Mouse (Mus musculus) embryo, embryonic 9.5 days (tissue): ENCODE measurements at regions not wholly inside any gene's neighbourhood (a gene's known extent, or its start where the extent isn't known, plus 50 kb on each side); places are given as distances from the start of the nearest gene placed in this dataset.
A peak's percentile ranks its signal among the peaks of the same experiment; 100 is the strongest.
"Not testable (repeated sequence)": the region's sequence is repeated elsewhere in the genome, so short reads cannot be mapped to it uniquely, and the experiment has no call there.

ENCODE experiments used
- DNase-seq: peaks from one replicate; pipeline ENCODE4 v3.0.0-alpha.2; 2017; ENCODE audit errors: extremely low spot score

DNA sequence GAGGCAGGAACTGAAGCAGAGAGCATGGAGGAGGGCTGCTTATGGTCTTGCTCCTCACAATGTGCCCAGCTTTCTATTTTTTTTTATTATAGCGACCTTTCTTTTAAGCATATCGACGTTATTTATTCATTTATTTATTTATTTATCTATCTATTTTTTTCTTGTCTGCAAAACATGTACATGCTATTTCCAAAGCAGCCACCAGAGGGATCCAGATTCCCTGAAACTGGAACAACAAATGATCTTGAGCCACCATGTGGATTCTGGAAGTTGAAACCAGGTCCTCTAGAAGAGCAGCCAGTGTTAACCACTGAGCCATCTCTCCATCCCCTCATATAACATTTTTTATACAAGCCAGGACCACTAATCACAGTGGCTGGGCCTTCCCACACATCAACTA is 338.1 kb downstream of the Gm21863 start:
- not testable (repeated sequence) for DNase-seq

DNA sequence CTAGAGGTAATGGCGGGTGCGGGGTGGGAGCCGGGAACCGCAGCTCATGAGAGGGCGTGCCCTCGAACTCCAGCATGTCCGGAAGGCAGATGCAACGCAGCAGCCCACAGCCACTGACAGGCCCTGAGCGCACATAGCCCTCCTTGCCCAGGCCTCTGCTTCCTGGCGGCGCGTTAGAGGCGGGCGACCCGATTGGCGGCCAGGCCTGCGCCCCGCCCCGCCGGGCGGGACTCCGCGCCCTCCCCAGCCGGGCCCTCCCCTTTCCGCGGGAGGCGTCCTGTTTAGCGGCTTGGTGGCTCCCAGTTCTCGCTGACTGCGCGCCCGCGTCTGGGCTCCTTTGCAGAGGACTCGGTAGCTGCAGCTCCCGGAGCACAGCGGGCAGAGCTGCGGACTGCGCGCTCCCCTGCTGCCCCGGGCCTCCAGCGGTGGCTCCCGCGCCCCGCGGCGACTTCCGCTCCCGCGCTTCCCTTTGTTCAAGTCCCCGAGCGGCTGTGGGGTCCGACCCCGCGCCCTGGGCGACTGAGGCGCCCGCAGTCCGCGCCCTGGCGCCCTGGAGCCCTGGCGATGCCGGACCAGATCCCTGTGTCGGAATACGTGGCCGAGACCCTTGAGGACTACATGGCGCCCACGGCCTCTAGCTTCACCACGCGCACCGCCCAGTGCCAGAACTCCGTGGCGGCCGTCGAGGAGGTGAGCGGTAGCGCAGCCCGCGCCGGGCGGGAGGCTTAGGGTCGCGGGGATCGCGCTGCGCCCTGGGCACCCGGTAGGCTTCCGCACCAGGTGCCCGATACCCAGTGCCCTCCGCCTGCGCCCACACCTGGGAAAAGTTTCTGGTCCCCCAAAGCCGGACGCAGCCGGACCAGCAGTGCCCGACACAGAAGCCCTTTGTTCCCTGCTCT is 357.9 kb downstream of the Gm21863 start:
- peak; percentile 0 for DNase-seq
